Mouse (Mus musculus) midbrain, embryonic 13.5 days (tissue): ENCODE measurements around the gene Traf6. TPM values are rescaled to one million over a fixed set of nuclear protein-coding genes. Genes with fewer than 3 reads are reported as not detected.

Source experiments
- ATAC-seq: fragments of 200-750 bp; cut with Nextera tagmentation; 2 replicates; pipeline ENCODE4 v1.8.0; 2017; ENCODE audit warnings: mild to moderate bottlenecking, moderate TSS enrichment, moderate library complexity
- H3K27ac ChIP-seq: fragments of 300-500 bp; sonication (generic); 2 replicates; pipeline ENCODE4 v1.5.1; 2015; ENCODE audit warnings: inconsistent platforms, mild to moderate bottlenecking, moderate library complexity
- H3K27me3 ChIP-seq: fragments of 300-500 bp; sonication (generic); 2 replicates; pipeline ENCODE4 v1.6.1; 2015; ENCODE audit warnings: mild to moderate bottlenecking, inconsistent platforms
- H3K36me3 ChIP-seq: fragments of 300-500 bp; sonication (generic); 2 replicates; pipeline ENCODE4 v1.6.1; 2015; ENCODE audit warnings: mild to moderate bottlenecking, inconsistent platforms
- H3K4me1 ChIP-seq: fragments of 300-500 bp; sonication (generic); replicated peaks from 2 replicates; pipeline ENCODE4 v1.6.1; 2015; ENCODE audit warnings: inconsistent platforms
- H3K4me2 ChIP-seq: fragments of 300-500 bp; sonication (generic); replicated peaks from 2 replicates; pipeline ENCODE4 v1.6.1; 2015; ENCODE audit warnings: moderate library complexity, mild to moderate bottlenecking, inconsistent platforms
- H3K4me3 ChIP-seq: fragments of 300-500 bp; sonication (generic); replicated peaks from 2 replicates; pipeline ENCODE4 v1.5.1; 2015; ENCODE audit warnings: mild to moderate bottlenecking, inconsistent platforms
- H3K9ac ChIP-seq: fragments of 300-500 bp; sonication (generic); replicated peaks from 2 replicates; pipeline ENCODE4 v1.6.1; 2015; ENCODE audit warnings: mild to moderate bottlenecking, inconsistent platforms
- H3K9me3 ChIP-seq: fragments of 300-500 bp; sonication (generic); 2 replicates; pipeline ENCODE4 v1.6.1; 2016; ENCODE audit warnings: mild to moderate bottlenecking, inconsistent platforms
- WGBS: fragments of 180-500 bp; shearing (Covaris S2); methylation state at CpG from one replicate; pipeline ENCODE4 v1.1.7; 2015; 5-methylcytosine and 5-hydroxymethylcytosine counted together
- polyA plus RNA-seq: library from polyadenylated mRNA; unstranded; fragments of >200 nt; fragmentation: Nextera tagmentation; extraction: Ambion mirVana; gene quantifications from 2 replicates; pipeline ENCODE4 v1.2.1, GENCODE M21; 2015

Traf6 gene
- polyA plus RNA-seq, 1 experiment from 2014 or later, result 10.2 TPM

- Histone ChIP-seq H3K27me3 (no peaks in the 10 kb centered on the region), H3K9me3 (no peaks in the 10 kb centered on the region), H3K4me3 (no peak overlapping the region), H3K27ac (no peak overlapping the region), H3K36me3 (peaks cover 2% of the 10 kb centered on the region), H3K9ac (no peak overlapping the region), H3K4me1 (peaks cover 6% of the 10 kb centered on the region; the same call in 1 of the 2 replicates), H3K4me2 (no peak overlapping the region)
- WGBS, result 41% methylated on average over 5 of the region's 5 CpGs
- 0 out of 2 replicates have a peak, but pooled peaks have one; percentile 45 for ATAC-seq
Measured at GRCm38 (mm10) chr2:101705941-101706485, 27.8 kb downstream of the Traf6 start.

- H3K27ac ChIP-seq, result no peak overlapping the region
- 0 out of 2 replicates have a peak, but pooled peaks cover under 1% of the 10 kb centered on the region for H3K36me3 ChIP-seq
- no peak overlapping the region for H3K4me2 ChIP-seq
- peaks cover 6% of the 10 kb centered on the region; the same call in 1 of the 2 replicates for H3K4me1 ChIP-seq
- no peaks in the 10 kb centered on the region for H3K27me3 ChIP-seq
- H3K9me3 ChIP-seq, result no peaks in the 10 kb centered on the region
- H3K9ac ChIP-seq, result no peak overlapping the region
- H3K4me3 ChIP-seq, result no peak overlapping the region
- WGBS, result 87% methylated on average over 3 of the region's 3 CpGs
- no peak for ATAC-seq
Measured at GRCm38 (mm10) chr2:101711608-101712007, 33.4 kb downstream of the Traf6 start.

- WGBS, result 76% methylated on average over 8 of the region's 8 CpGs
- H3K36me3 ChIP-seq, result peaks cover 9% of the 10 kb centered on the region; the same call in 1 of the 2 replicates
- no peak overlapping the region for H3K27ac ChIP-seq
- H3K4me2 ChIP-seq, result no peak overlapping the region
- H3K9me3 ChIP-seq, result no peaks in the 10 kb centered on the region
- H3K9ac ChIP-seq, result no peak overlapping the region
- H3K4me1 ChIP-seq, result no peaks in the 10 kb centered on the region
- H3K4me3 ChIP-seq, result no peak overlapping the region
- no peaks in the 10 kb centered on the region for H3K27me3 ChIP-seq
- ATAC-seq, result no peak
Measured at GRCm38 (mm10) chr2:101715650-101716323, 37.6 kb downstream of the Traf6 start.

DNA sequence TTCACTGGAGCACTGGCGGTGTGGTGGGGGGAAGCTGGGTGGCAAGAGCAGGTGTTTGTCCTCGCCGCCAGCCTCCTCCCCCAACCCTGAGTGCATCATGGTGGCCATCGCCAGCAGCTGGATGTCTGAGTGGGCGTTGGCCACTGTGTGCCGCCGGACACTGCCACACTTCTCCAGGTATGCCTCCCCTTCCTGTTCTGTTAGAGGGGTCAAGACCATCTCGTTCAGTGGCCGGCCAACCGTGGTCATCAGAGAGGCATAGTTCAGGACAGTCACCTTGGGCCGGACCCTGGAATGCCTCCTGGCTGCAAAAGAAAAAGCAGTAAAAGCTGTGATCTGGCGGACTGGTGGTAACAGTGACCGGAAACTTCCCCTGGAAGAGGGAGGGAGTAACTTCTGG is 38.9 kb downstream of the Traf6 start:
- no peak for ATAC-seq
- no peak overlapping the region for H3K4me3 ChIP-seq
- H3K4me2 ChIP-seq, result no peak overlapping the region
- no peaks in the 10 kb centered on the region for H3K9me3 ChIP-seq
- H3K27ac ChIP-seq, result no peak overlapping the region
- peaks cover 9% of the 10 kb centered on the region; the same call in 1 of the 2 replicates for H3K36me3 ChIP-seq
- WGBS, result 95% methylated on average over 13 of the region's 13 CpGs
- no peaks in the 10 kb centered on the region for H3K27me3 ChIP-seq
- H3K9ac ChIP-seq, result no peak overlapping the region
- peaks cover 2% of the 10 kb centered on the region for H3K4me1 ChIP-seq

DNA sequence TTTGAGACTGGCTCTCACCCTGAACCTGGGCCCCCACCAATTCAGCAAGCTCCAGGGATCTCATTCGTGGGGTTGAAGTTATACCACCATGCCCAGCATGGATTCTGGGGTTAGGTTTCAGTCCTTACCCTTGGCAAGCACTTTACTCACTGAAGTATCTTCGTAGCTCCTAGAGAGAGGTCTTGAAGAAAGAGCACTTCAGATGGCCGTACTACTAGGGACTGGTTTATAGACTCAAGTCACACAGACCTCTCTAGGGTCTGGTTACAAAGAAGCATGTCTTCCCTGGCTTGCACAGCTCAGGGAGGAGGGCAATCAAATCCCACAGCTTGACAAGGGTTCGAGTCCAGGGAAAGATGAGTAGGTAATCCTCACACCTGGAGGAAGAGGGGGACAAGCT is 43.6 kb downstream of the Traf6 start:
- Histone ChIP-seq H3K36me3 (peaks cover 7% of the 10 kb centered on the region; the same call in 1 of the 2 replicates), H3K4me1 (peaks cover 23% of the 10 kb centered on the region), H3K4me2 (no peak overlapping the region), H3K9me3 (no peaks in the 10 kb centered on the region), H3K27me3 (no peaks in the 10 kb centered on the region), H3K4me3 (no peak overlapping the region), H3K9ac (no peak overlapping the region), H3K27ac (peak overlapping the region; percentile 78)
- ATAC-seq, result no peak
- WGBS, result 85% methylated on average over 4 of the region's 4 CpGs

DNA sequence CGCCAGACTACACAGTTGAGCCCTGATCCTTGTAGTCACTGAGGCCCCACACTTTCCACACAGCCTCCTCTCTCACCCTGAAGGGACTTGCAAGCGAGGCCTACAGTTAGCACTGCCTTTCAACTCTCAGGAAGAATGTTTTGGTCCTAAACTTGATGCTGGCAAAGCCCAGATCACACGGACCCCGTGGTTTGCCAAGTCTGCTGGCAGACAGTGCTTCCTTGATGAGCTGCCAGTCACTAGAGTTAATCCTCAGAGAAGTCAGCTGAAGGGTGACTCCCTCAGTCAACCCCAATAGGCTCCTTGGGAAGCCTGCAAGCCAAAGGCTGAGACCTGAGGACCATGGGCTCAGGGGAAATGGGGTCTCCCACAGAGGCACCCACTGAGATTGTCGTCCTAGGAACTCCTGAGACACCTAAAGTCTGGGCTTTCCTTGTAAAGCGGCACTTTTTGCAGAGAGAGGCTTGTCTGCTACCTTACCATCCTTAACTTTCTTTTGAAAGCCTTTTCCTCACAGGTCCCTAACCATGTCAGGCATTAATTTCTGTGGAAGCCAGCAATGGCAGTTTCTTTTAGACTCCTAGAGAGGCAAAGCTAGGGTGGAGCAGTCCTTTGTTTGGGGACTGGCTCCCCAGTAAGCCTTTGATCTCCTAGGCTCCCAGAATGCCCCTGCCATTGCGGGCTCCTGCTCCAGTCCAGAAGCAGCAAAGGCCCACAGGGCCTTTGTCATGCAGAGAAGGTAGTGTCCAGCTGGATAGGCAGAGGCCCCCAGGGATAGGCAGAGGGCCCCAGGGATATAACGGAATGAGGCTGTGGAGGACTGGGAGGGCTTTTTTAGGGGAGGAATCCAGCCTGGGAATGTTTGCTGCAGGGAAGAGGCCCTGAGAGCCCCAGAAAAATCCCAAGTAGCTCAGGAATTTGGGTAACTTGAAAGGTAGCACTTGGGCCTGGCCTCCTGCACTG is 44.4 kb downstream of the Traf6 start:
- peak overlapping the region; percentile 78 for H3K27ac ChIP-seq
- H3K9me3 ChIP-seq, result no peaks in the 10 kb centered on the region
- H3K4me3 ChIP-seq, result no peak overlapping the region
- H3K4me2 ChIP-seq, result no peak overlapping the region
- H3K36me3 ChIP-seq, result 0 out of 2 replicates have a peak, but pooled peaks cover 3% of the 10 kb centered on the region
- no peak overlapping the region for H3K9ac ChIP-seq
- H3K4me1 ChIP-seq, result peaks cover 23% of the 10 kb centered on the region
- peak; percentile 89 for ATAC-seq
- H3K27me3 ChIP-seq, result no peaks in the 10 kb centered on the region
- WGBS, result 9% methylated on average over 8 of the region's 8 CpGs

DNA sequence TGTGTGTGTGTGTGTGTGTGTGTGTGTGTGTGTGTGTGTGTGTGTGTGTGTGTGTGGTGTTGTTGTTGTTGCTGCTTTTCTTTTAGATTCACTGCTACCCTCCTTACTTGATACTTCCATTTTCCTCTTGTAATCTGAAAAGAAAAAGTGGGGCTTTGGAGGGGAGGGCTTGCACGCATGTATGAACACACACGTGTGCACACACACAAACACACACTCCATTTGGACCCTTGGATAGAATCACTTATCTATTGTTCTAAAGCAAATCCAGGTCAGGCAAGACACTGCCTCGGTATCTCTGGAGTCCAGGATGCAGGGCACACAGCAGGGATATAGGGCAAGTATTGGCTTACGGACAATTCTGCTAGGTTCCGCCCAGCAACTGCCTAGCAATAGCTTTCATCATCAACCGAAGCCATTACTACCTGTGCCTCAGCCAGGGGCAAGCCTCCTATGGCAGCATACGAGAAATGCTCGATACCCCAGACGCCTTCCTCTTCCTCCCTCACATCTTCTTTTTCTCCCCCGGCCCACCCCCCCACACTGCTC is 45.2 kb downstream of the Traf6 start:
- H3K9ac ChIP-seq, result no peak overlapping the region
- no peak overlapping the region for H3K4me2 ChIP-seq
- H3K36me3 ChIP-seq, result 0 out of 2 replicates have a peak, but pooled peaks cover 3% of the 10 kb centered on the region
- H3K4me1 ChIP-seq, result peaks cover 23% of the 10 kb centered on the region
- no peaks in the 10 kb centered on the region for H3K27me3 ChIP-seq
- WGBS, result 24% methylated on average over 10 of the region's 10 CpGs
- H3K9me3 ChIP-seq, result no peaks in the 10 kb centered on the region
- ATAC-seq, result peak; percentile 19
- H3K27ac ChIP-seq, result peak overlapping the region; percentile 78
- H3K4me3 ChIP-seq, result no peak overlapping the region

DNA sequence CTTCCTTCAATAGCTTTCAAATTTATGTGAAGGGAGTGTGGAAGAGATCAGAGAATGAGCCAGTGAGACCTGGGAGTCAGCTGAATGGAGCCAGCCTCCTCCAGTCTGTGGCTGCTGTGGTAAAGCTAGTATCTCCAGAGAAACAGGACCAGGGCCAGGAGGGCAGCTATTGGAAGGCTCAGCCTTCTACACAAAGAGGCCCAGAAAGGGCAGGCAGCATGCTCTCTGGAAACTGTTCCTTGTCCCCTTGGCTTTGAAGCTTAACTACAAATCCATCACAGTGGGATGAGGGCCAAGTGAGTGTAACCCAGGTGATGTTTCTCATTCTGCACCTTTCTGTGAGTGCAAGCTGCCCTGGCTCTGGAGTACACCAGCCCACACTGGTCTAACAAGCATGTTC is 49.6 kb downstream of the Traf6 start:
- H3K4me1 ChIP-seq, result peaks cover 15% of the 10 kb centered on the region
- no peak overlapping the region for H3K27ac ChIP-seq
- no peak overlapping the region for H3K4me2 ChIP-seq
- no peaks in the 10 kb centered on the region for H3K36me3 ChIP-seq
- H3K9ac ChIP-seq, result no peak overlapping the region
- H3K9me3 ChIP-seq, result no peaks in the 10 kb centered on the region
- no peak overlapping the region for H3K4me3 ChIP-seq
- no peak for ATAC-seq
- no peaks in the 10 kb centered on the region for H3K27me3 ChIP-seq

DNA sequence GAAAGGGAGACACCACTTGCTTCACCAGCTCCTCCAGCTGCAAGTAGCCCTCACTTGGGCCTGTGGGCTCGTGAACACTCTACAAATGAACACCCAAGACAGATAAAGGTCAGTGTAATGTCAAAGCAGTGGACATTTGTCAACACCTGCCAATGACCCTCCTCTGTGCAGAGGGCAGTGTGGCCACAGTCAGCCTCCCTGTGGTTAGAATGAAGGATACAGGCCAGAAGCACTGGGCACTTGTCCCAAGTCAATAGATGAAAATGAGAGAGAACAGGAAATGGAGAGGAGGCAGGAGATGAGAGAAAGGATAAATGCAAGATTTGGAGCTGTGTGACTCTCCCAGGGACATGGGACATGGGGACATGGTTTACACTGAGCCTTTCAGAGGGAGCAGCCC is 51.2 kb downstream of the Traf6 start:
- no peaks in the 10 kb centered on the region for H3K36me3 ChIP-seq
- no peak overlapping the region for H3K27ac ChIP-seq
- H3K27me3 ChIP-seq, result no peaks in the 10 kb centered on the region
- no peak overlapping the region for H3K4me2 ChIP-seq
- ATAC-seq, result no peak
- no peak overlapping the region for H3K4me3 ChIP-seq
- no peaks in the 10 kb centered on the region for H3K4me1 ChIP-seq
- WGBS, result 84% methylated on average over 1 of the region's 1 CpGs
- H3K9me3 ChIP-seq, result no peaks in the 10 kb centered on the region
- H3K9ac ChIP-seq, result no peak overlapping the region

DNA sequence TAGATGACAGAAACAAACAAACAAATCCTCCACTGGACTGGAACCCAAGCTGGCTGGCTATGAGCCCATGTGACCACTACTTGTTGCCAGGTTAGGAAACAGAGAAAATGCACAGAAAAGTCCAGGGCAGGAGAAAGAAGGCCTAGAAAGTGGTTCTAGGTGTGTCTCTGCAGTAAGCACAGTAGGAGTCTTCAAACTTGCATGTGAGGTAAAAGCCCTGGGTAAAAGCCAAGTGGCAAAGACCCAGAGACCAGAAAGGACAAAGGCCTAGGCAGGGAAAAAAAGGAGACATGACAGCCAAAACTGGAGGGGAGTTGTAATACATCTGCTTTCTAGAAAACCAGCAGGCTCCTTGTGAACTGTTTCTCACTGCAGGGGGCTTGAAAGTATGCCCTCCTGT is 52.7 kb downstream of the Traf6 start:
- no peaks in the 10 kb centered on the region for H3K27me3 ChIP-seq
- no peaks in the 10 kb centered on the region for H3K36me3 ChIP-seq
- no peak overlapping the region for H3K9ac ChIP-seq
- H3K9me3 ChIP-seq, result no peaks in the 10 kb centered on the region
- H3K27ac ChIP-seq, result no peak overlapping the region
- H3K4me2 ChIP-seq, result no peak overlapping the region
- ATAC-seq, result no peak
- H3K4me3 ChIP-seq, result no peak overlapping the region
- H3K4me1 ChIP-seq, result no peaks in the 10 kb centered on the region

- Histone ChIP-seq H3K27ac (no peak overlapping the region), H3K9ac (no peak overlapping the region), H3K36me3 (no peaks in the 10 kb centered on the region), H3K4me2 (no peak overlapping the region), H3K4me3 (no peak overlapping the region), H3K9me3 (no peaks in the 10 kb centered on the region), H3K27me3 (no peaks in the 10 kb centered on the region), H3K4me1 (no peaks in the 10 kb centered on the region)
- no peak for ATAC-seq
- 93% methylated on average over 10 of the region's 10 CpGs for WGBS
Measured at GRCm38 (mm10) chr2:101732777-101733210, 54.6 kb downstream of the Traf6 start.

GRCm38 (mm10) chr2:101733564-101733963 is 55.3 kb downstream of the Traf6 start:
- Histone ChIP-seq H3K4me3 (no peak overlapping the region), H3K9ac (no peak overlapping the region), H3K27ac (no peak overlapping the region), H3K9me3 (no peaks in the 10 kb centered on the region), H3K4me1 (no peaks in the 10 kb centered on the region), H3K27me3 (no peaks in the 10 kb centered on the region), H3K4me2 (no peak overlapping the region), H3K36me3 (no peaks in the 10 kb centered on the region)
- no peak for ATAC-seq
- WGBS, result 85% methylated on average over 3 of the region's 3 CpGs
